Mouse (Mus musculus): ENCODE results near the gene Mcrs1. TPM values are rescaled to one million over a fixed set of nuclear protein-coding genes. Genes with fewer than 3 reads are reported as not detected.
A peak's percentile ranks its signal among the peaks of the same experiment; 100 is the strongest.

Mcrs1 gene
- total RNA-seq, 1 experiment from 2014 or later, result 54.6 TPM

GRCm38 (mm10) chr15:99213183-99213582, 38.6 kb downstream of the Mcrs1 start:
- DNase-seq, result no peak

- no peak for DNase-seq
These were observed 45.8 kb downstream of the Mcrs1 start for GRCm38 (mm10) chr15:99205959-99206358.

GRCm38 (mm10) chr15:99198761-99199160, 53.0 kb downstream of the Mcrs1 start:
- peak; percentile 29 for DNase-seq

GRCm38 (mm10) chr15:99195043-99195442, 56.7 kb downstream of the Mcrs1 start:
- DNase-seq, result no peak

GRCm38 (mm10) chr15:99194358-99194757, 57.4 kb downstream of the Mcrs1 start:
- no peak for DNase-seq

Other genes with a start within 250 kb of the Mcrs1 start
- 286 and 303 TPM in 2 replicates for gene Tuba1c, start 222.1 kb downstream of the Mcrs1 start, total RNA-seq (2021)
- 0.52 and 2.2 TPM in 2 replicates for gene Prph, start 196.8 kb downstream of the Mcrs1 start, total RNA-seq (2021)
- gene Troap, start 177.4 kb downstream of the Mcrs1 start, total RNA-seq (2021), result 4.3 and 5.6 TPM in 2 replicates
- gene C1ql4, start 164.1 kb downstream of the Mcrs1 start, total RNA-seq (2021), result not detected in 2 replicates
- 1.9 and 3.8 TPM in 2 replicates for gene Dnajc22, start 158.8 kb downstream of the Mcrs1 start, total RNA-seq (2021)
- gene Spats2, start 126.0 kb downstream of the Mcrs1 start, total RNA-seq (2021), result 18.7 and 19.6 TPM in 2 replicates
- gene Kcnh3, start 27.1 kb downstream of the Mcrs1 start, total RNA-seq (2021), result 0.67 and 1.2 TPM in 2 replicates
- 55.2 and 59.6 TPM in 2 replicates for gene Prpf40b, start 43.1 kb upstream of the Mcrs1 start, total RNA-seq (2021)
- 2.4 and 4.8 TPM in 2 replicates for gene Fam186b, start 43.9 kb upstream of the Mcrs1 start, total RNA-seq (2021)
- gene Fmnl3, start 118.5 kb upstream of the Mcrs1 start, total RNA-seq (2021), result 16.4 and 24.1 TPM in 2 replicates
- gene Tmbim6, start 140.9 kb upstream of the Mcrs1 start, total RNA-seq (2021), result 719 and 813 TPM in 2 replicates
- gene Nckap5l, start 205.8 kb upstream of the Mcrs1 start, total RNA-seq (2021), result 40.6 and 42.1 TPM in 2 replicates
- 6.2 and 7.7 TPM in 2 replicates for gene Bcdin3d, start 222.8 kb upstream of the Mcrs1 start, total RNA-seq (2021)

Data from adrenal gland, postnatal 25 days (tissue).